Mouse (Mus musculus) heart, adult 11 months (tissue): Measurements from ENCODE around the gene Cyp2d10.
A peak's percentile ranks its signal among the peaks of the same experiment; 100 is the strongest.

Source experiments
- DNase-seq: peaks from one replicate; pipeline ENCODE4 v3.0.0; 2022

Gene Cyp2d10

DNA sequence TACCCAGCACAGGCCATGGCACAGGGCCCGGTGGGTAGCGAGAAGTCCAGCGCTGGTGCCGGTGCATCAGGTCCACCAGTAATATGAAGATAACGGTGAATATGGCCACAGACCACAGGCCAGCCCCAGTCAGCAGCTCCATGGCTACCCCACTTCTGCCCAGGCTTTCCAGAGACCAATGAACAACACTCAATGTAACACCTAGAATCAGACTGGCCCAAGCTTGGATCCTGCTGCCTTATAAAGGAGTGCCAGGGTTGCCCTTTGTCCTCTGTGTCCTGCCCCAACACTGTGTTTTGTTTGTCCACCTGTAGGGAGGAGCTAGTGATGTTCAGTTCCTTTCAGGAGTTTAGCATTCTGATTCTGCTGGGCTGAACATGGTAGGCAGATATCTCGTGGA is at the start of gene Cyp2d10:
Cyp2d10 (minus strand) TSS at position 215 of the 400 bp plus-strand sequence.
- peak; percentile 61 for DNase-seq

DNA sequence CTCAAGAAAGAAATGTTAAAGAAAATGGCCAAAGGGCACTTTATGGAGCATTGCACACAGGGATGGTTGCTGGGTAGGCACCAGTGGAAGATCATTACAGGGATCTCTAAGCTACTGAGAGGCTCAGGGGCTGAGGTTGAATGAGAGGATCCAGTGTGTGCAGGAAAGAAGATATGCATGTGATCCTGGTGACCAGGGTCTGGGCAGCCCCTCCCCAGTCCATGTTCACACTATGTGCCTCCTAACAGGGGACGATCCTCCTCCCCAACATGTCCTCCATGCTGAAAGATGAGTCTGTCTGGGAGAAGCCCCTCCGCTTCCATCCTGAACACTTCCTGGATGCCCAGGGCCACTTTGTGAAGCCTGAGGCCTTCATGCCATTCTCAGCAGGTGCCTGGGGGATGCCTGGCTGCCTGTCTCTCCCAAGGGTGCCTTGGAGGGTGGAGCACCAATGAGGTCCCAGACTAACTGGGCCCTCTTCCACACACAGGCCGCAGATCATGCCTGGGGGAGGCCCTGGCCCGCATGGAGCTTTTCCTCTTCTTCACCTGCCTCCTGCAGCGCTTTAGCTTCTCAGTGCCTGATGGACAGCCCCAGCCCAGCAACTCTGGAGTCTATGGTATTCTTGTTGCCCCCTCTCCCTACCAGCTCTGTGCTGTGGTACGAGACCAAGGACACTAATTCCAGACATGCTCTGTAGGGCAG is 49.2 kb upstream of the Cyp2d10 start:
- DNase-seq = peak; percentile 73

DNA sequence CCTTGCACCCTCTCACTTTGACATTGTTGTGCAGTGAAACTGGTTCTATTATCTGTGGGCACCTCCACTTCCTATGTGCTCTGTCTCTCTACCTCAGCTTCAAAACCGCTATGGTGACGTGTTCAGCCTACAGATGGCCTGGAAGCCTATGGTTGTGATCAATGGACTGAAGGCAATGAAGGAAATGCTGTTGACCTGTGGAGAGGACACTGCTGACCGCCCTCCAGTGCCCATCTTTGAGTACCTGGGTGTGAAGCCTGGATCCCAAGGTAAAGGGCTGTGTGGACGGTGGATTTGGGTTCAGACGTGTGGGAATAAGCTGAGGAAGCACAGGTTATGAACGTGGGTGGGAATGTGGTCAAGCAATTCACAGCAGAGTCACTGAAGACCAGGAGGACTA is 46.5 kb upstream of the Cyp2d10 start:
- DNase-seq = peak; percentile 66

DNA sequence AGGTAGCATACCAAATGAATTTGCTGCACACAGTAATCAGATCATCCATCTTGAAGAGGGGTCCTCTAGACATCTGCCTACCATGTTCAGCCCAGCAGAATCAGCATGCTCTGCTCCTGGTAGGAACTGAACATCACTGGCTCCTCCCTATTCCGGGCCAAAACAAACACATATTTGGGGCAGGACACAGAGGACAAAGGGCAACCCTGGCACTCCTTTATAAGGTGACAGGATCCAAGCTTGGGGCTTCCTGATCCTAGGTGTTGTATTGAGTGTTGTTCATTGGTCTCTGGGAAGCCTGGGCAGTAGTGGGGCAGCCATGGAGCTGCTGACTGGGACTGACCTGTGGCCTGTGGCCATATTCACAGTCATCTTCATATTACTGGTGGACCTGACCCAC is 45.1 kb upstream of the Cyp2d10 start:
- DNase-seq = peak; percentile 15

DNA sequence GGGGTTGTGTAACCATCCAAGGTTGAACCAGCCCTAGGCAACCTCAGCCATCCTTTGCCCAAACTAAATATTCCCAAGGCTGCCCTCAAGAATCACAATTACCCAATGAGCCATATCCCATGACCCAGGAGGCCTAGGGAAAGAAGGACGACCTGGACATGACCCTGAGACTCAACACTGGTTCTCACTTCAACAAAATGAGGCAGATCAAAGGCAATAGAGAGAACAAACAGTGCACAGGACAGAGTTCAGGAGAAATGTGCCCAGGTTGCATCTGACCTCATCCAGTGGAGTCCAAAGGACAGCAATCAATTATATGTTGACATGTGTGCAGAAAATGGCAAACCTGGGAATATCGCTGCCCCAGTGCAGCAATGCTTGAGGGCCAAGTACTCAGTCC is 43.0 kb upstream of the Cyp2d10 start:
- DNase-seq = peak; percentile 14

DNA sequence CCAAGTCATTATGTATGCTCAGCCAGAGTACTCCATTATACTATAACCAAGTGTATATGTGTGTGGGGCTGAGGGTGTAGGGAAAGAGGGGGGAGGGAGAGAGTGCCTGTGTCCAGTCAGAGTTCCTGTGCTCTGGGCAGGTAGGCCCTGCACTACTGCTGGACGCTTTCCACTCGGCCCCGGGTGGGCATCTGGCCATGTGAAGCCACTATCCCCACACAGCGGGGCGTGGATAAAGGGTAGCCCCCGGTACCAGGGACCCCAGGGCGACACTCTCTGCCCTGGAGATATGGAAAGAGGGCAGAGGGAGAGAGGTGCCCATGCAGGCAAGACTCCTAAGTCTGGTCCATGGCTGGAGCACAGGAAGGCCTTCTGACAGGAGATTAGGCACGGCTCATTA is 38.2 kb upstream of the Cyp2d10 start:
- peak; percentile 75 for DNase-seq

DNA sequence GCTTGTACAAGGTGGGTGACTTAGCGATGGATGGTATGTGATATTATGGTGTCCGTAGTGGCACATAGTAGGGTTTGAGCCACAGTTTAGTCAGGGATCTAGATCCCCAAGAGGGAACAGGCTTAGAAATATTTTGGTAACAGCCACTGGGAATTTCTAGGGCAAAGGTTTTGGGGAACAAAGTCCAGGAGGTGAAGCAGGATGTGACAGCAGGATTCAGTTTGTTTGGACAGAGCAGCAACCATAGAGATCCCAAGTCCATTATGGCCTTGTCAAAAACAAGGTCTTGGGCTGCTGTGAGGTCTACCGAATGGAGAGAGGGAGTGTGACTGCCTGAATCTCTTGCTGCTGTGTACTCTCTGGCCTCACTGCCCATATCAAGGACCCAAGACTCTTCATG is 36.7 kb upstream of the Cyp2d10 start:
- no peak for DNase-seq

DNA sequence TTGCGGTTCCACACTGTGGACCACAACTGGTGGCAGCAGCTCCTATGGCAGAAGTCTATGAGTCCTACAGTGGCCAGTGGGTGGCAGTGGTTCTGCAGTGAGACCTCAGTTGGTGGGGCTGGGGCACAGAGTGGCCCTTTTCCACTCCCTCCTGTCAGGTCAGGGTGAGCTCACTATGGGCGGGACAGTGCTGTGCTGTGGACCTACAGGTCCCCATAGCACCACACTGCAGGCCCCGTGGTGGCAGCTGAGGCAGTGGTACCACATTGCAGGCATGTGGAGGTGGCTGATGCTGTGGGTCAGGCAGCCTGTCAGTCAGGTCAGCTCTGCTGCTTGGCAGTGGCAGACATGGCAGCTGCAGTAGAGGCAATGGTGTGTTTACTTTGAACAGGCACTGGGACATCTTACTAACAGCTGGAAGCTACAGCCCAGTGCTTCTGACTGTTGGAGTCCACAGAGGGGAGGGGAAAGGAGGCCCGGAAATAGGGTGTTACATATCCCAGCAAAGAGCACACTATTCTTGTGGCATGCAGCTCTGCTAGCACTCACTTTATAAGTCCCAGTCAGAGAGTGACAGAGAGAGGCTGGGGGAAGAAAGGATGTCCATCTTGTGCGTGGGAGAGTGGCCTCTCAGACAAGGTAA is 31.1 kb upstream of the Cyp2d10 start:
- DNase-seq = peak; percentile 79

DNA sequence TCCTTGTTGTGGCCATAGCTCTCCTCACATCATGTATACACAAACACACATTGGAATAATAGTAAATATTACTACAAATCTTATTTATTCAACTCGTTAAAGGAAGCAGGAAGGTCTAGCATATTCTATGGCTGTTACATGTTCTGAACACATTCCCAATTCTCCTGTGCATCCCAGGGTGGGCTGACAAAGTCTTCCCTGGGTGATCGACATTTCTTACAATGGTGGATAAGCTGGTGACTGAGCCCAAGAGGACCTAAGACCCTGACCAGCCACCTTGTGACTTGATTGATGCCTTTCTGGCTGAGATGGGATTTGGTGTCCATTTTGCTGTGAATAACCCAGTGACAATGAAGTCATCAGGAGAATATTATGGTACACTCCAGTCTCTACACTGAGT is 28.6 kb upstream of the Cyp2d10 start:
- DNase-seq = peak; percentile 63

DNA sequence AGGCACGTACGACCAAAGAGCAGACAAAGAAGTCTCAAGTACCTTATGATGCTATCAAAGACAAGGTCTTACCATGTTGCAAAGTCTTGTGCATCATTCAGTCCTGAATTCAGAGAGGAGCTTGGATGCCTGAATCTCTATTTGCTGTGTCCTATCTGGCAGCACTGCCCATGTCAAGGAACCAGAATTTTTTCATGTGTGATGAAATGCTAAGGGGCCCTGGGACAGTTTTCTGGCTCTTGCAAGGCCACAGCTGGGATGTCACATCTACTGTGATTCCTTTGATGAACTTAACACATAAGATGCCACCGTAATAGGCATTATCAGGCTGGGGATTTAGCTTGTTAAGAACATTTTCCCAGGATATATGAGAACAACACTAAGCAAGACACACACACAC is 28.0 kb upstream of the Cyp2d10 start:
- peak; percentile 93 for DNase-seq

DNA sequence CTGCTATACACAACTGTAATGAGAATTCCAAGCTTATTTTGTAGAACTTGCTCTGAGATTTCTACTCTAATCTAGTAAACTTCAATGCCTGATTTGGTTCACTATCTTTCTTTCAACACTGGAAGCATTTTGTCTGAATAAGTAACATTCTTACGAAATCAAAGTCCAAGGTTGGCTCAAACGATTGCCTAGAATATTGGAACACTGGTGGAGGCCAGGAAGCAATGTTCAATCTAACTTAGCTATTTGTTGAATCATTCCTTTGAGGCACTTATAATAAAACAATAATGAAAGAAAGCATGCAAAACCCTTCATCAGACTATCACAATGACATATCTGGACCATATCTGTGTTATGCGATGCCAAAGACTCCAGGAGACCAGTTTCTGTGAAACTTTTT is 27.5 kb upstream of the Cyp2d10 start:
- no peak for DNase-seq

DNA sequence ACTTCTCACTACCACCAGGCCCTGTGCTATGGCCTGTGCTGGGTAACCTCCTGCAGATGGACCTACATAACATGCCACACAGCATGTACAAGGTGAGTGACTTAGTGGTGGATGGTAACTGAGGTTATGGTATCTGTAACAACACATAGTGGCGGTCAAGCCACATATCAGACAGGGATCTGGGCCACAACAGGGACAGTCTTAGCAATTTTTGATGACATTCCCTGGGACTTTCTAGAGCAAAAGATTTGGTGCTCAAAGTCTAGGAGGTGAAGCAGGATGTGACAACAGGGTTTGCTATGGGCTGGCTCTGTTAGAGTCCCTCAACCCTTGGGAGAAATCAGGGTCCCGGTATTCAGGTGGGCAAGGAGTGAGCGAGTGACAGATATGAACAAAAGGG is 26.6 kb upstream of the Cyp2d10 start:
- peak; percentile 75 for DNase-seq

DNA sequence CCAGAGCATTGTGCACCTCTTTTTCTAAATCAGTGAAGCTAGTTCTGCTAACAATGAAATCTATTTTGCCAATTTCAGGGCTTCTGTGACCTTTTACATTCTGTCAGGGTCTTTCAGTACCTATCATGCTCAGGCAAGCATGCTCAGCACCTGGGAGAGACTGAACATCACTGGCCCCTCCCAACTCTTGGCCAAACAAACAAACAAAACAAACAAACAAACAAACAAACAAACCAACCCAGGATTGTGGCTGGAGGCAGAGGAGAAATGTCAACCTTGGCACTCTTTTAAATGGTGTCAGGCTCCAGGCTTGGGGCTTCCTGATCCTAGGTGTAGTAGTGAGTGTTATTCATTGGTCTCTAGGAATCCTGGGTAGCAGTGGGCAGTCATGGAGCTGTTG is 26.1 kb upstream of the Cyp2d10 start, which contains the start of gene Cyp2d9:
Cyp2d9 (plus strand) TSS at position 301 of the 400 bp plus-strand sequence.
- DNase-seq = no peak

DNA sequence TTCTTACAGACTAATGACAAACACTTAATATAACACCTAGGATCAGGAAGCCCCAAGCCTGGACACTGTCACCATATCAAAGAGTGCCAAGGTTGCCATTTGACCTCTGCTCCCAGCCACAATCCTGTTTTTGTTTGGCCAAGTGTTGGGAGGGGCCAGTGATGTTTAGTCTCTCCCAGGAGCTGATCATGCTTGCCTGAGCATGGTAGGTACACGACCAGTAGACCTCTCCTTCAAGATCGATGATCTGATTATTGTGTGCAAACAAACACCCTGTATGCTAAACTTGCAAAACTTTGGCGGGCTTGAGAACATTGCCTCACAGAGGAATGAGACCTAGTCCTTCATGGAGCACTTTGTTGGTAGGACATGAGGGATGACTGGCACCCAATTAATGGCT is 16.5 kb upstream of the Cyp2d10 start:
- no peak for DNase-seq

DNA sequence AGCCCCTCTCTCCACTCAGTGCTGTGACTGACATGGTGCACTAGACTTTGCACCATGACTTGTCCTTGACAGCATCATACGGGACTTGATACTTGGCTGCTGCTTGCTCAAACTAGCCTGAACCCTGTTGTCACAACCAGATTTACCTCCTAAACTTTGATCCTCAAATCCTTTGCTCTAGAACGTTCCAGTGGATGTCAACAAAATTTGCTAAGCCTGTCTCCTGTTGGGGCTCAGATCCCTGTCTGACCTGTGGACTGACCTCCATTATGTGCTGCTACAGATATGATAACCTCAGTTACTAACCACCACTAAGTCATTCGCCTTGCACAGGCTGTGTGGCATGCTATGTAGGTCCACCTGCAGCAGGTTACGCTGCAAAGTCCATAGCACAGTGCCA is 15.9 kb upstream of the Cyp2d10 start:
- DNase-seq = no peak

DNA sequence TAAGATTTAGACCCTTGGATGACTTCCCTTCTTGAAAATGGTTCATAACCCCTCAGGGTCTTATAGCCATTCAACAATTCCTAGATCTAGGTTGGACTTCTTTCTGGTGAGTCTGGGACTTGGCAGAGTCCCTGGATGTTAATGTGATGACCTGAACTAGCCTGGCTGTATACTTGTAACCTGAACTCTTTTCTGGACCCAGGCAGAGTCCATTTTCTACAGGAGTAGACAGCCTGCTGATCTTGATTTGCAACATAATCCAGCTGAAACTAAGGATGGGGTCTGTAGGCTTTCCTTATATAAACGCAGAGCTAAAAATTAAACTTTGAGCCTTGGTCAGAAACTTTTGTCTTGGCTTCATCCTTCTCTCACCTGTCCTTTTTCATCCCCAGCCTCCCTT is 11.6 kb upstream of the Cyp2d10 start:
- DNase-seq = peak; percentile 53

DNA sequence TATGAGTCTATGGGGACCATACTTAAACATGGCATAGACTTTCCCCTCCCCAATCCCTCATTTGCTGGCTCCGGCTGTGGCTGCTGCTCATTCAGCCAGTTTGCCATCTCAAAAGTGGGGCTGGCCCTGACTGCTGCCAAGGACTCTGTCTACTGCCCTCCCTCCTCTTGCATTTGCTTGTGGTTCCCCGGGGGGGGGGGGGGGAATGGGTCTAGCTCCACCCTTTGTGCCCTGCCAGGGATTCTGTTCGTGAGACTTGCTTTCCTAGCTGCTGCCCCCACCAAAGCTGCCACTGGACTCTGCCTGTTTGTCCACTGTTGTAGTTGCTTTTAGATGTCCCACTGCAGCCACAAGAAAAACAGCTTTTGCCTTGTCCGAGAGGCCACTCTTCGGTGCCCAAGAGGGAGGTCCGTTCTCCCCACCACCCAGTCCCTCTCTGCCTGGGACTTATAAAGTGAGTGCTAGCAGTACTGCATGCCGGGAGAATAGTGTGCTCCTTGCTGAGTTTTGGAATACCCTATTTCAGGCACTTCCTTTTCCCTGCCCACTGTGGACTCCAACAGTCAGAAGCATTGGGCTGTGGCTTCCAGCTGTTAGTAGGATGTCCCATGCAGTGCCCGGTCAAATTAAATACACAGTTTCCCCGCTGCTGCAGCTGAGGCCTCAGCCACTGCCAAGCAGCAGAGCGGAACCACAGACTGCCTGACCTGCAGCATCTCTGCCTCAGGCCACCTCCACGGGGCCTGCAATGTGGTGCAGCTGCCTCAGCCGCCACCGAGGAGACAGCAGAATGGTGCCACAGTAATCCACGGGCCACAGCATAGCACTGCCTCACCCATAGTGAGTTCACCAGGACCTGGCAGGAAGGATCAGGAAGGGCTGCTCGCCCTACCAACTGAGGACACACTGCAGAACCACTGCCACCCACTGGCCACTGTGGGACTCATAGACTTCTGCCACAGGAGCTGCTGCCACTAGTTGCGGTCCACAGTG is 10.1 kb upstream of the Cyp2d10 start:
- DNase-seq = peak; percentile 99

DNA sequence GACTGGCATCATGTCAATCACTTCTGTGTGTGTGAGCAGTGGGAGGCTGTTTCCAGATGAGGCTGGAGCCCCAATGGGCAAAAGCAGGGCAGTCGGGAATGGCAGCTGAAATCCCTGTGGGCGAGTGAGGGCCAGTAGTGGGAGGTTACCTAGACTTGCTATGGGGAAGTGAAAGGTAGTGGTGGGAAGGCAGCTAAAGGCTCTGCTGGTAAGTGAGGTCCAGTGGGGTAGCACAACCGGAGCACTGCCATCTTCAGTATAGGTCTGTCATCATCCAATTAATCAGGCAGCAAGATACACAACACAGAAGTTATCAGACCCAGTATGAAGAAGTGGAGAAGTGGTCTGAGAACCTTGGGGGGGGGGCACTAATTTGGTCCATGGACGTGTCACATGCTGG is 541 bp upstream of the Cyp2d10 start:
- DNase-seq = peak; percentile 64

DNA sequence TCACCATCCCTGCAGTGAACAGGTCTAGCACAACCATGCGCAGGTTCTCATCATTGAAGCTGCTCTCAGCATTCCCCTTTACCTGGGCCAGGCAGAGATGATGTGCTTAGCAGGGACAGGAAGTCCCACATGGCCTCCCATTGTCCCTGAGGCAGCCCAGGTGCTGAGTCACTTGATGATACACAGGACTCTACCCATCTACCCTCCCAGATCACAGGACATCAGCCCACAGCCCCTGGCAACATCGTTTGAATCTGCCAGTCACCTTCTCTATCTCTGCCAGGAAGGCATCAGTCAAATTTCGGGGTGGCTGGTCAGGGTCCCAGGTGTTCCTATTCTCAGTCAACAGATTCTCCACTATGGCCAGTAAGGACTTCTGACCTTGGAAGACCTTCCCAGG is 2.8 kb downstream of the Cyp2d10 start:
- DNase-seq = peak; percentile 77

DNA sequence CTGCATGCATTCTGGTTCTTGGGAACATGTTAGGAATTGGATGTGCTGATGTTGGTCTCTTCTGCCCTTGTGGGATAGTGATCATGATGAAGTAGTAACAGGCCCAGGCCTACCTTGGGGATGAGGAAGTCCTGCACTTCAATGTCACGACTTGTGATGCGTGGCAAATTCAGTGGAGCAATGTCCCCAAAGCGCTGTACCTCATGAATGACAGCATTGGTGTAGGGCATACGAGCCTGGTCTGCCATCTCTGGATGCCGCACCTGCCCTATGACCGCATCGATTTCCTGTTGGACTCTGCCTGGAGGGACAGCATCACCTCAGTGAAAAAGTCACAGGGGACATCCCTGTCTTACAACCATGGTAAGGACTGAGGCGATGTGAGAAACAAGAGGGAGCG is 3.4 kb downstream of the Cyp2d10 start:
- peak; percentile 71 for DNase-seq

DNA sequence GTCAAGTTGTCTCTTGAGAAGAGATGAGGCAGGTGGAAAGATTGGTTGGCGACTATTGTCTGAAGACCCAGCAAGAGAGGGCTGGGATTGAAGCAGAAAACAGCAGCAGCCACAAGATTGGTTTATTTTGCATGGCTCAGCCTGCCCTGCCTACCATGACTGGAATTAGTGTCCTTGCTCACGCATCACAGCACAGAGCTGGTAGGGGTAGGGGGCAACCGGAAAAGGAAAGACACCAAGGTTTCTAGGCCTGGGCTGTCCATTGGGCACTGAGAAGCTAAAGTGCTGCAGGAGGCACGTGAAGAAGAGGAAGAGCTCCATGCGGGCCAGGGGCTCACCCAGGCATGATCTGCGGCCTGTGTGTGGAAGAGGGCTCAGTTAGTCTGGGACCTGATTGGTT is 4.3 kb downstream of the Cyp2d10 start:
- DNase-seq = peak; percentile 83

DNA sequence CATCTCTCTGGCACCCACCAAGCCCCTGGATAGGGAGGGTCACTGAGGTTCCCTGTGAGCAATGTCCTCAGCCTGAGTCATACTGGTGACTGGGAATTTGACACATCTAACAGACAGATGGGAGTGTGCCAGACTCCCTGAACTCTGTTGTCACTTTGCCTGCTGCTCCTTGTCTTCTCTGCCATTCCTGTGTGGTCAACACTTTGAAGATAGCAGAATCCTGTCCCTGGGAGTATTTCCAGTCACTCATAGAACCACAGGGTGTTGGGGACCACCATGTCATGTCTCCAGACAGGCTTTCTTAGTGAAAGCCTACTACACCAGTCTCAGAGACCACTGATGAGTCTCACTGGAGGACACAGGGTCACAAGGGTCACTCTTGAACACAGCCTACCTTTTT is 4.9 kb downstream of the Cyp2d10 start:
- peak; percentile 70 for DNase-seq

DNA sequence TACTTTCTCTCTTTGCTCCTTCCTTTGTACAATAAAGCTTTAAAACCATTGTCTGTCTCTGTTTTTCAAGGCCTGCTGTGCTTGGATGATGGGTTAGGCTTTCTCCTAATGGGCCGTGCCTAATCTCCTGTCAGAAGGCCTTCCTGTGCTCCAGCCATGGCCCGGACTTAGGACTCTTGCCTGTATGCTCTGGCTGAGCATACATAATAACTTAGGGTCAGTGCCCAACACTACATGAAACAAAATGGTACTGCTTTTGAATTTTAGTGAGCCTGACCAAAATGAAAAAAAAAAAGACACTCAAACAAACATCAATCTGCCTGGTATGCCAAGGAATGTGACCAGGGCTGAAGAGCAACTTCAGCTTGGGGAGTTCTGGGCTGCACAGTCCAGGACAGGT is 5.5 kb downstream of the Cyp2d10 start:
- DNase-seq = peak; percentile 57

DNA sequence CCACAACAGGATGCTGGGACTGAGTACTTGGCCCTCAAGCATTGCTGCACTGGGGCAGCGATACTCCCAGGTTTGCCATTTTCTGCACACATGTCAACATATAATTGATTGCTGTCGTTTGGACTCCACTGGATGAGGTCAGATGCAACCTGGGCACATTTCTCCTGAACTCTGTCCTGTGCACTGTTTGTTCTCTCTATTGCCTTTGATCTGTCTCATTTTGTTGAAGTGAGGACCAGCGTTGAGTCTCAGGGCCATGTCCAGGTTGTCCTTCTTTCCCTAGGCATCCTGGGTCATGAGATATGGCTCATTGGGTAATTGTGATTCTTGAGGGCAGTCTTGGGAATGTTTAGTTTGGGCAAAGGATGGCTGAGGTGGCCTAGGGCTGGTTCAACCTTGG is 11.0 kb downstream of the Cyp2d10 start:
- peak; percentile 42 for DNase-seq
